Mouse (Mus musculus): ENCODE measurements at regions not wholly inside any gene's neighbourhood (a gene's known extent, or its start where the extent isn't known, plus 50 kb on each side); places are given as distances from the start of the nearest gene placed in this dataset.

- WGBS: 39% methylated on average over 8 of the region's 8 CpGs
- peaks cover 3% of the 10 kb centered on the region; the same call in 1 of the 2 replicates for H3K27me3 ChIP-seq (ENCODE audit: insufficient read depth, low read length)
- no peak overlapping the region for H3K4me3 ChIP-seq (ENCODE audit: low read length)
- H3K9ac ChIP-seq (replicated peaks; ENCODE audit: low read length): no peak overlapping the region
- ATAC-seq (ENCODE audit: low FRiP score, low TSS enrichment): no peak
- H3K4me1 ChIP-seq (ENCODE audit: insufficient read depth, low read length): peaks cover 35% of the 10 kb centered on the region
- H3K4me2 ChIP-seq (replicated peaks; ENCODE audit: low read depth, low read length): no peak overlapping the region
- H3K36me3 ChIP-seq (ENCODE audit: insufficient read depth, low read length): no peaks in the 10 kb centered on the region
- no peaks in the 10 kb centered on the region for H3K9me3 ChIP-seq (ENCODE audit: low read length)
- no peak overlapping the region for H3K27ac ChIP-seq (ENCODE audit: low read length)
Measured at GRCm38 (mm10) chr13:43907425-43907824, 122.8 kb downstream of the Cd83 start.

GRCm38 (mm10) chr13:43908041-43908644 is 123.6 kb downstream of the Cd83 start:
- peaks cover 35% of the 10 kb centered on the region for H3K4me1 ChIP-seq (ENCODE audit: insufficient read depth, low read length)
- H3K4me3 ChIP-seq (ENCODE audit: low read length): no peak overlapping the region
- peaks cover 3% of the 10 kb centered on the region; the same call in 1 of the 2 replicates for H3K27me3 ChIP-seq (ENCODE audit: insufficient read depth, low read length)
- H3K27ac ChIP-seq (ENCODE audit: low read length): no peak overlapping the region
- H3K4me2 ChIP-seq (replicated peaks; ENCODE audit: low read depth, low read length): 0 out of 2 replicates have a peak overlapping the region, but pooled peaks have one; percentile 0
- no peak overlapping the region for H3K9ac ChIP-seq (replicated peaks; ENCODE audit: low read length)
- no peaks in the 10 kb centered on the region for H3K36me3 ChIP-seq (ENCODE audit: insufficient read depth, low read length)
- no peaks in the 10 kb centered on the region for H3K9me3 ChIP-seq (ENCODE audit: low read length)
- ATAC-seq (ENCODE audit: low FRiP score, low TSS enrichment): no peak
- 58% methylated on average over 16 of the region's 16 CpGs for WGBS

GRCm38 (mm10) chr13:43909933-43910332 is 125.4 kb downstream of the Cd83 start:
- Histone ChIP-seq H3K36me3 (ENCODE audit: insufficient read depth, low read length) (no peaks in the 10 kb centered on the region), H3K9ac (replicated peaks; ENCODE audit: low read length) (no peak overlapping the region), H3K27ac (ENCODE audit: low read length) (no peak overlapping the region), H3K4me3 (ENCODE audit: low read length) (no peak overlapping the region), H3K27me3 (ENCODE audit: insufficient read depth, low read length) (peaks cover 3% of the 10 kb centered on the region; the same call in 1 of the 2 replicates), H3K9me3 (ENCODE audit: low read length) (peaks cover 5% of the 10 kb centered on the region; the same call in 1 of the 2 replicates), H3K4me2 (replicated peaks; ENCODE audit: low read depth, low read length) (no peak overlapping the region), H3K4me1 (ENCODE audit: insufficient read depth, low read length) (peaks cover 41% of the 10 kb centered on the region)
- 41% methylated on average over 7 of the region's 7 CpGs for WGBS
- no peak for ATAC-seq (ENCODE audit: low FRiP score, low TSS enrichment)

DNA sequence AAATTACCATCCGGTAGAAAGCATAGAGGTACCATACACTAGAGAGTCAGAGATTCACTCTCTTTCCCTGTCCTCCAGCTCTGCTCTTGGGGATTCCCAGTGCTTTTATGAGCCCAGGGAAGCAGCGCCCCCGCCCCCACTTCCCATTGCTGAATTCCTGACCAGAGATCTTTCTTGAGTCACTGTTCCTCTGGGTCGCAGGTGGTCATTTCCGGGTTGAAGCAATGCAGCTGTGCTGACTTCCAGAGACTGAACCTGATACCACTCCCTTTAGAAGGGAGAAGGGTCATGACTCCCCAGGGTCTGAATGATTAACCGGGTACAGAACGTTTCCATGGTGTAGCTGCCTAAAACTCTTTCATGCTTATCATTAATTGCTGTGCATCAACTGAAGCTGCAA is 128.9 kb downstream of the Cd83 start:
- 14% methylated on average over 7 of the region's 7 CpGs for WGBS
- peak; percentile 46 for ATAC-seq (ENCODE audit: low FRiP score, low TSS enrichment)

GRCm38 (mm10) chr13:43919781-43920420 is 135.3 kb downstream of the Cd83 start:
- no peak for ATAC-seq (ENCODE audit: low FRiP score, low TSS enrichment)
- H3K4me2 ChIP-seq (replicated peaks; ENCODE audit: low read depth, low read length): no peak overlapping the region
- WGBS: 78% methylated on average over 5 of the region's 5 CpGs
- H3K9ac ChIP-seq (replicated peaks; ENCODE audit: low read length): no peak overlapping the region
- no peak overlapping the region for H3K4me3 ChIP-seq (ENCODE audit: low read length)
- H3K27me3 ChIP-seq (ENCODE audit: insufficient read depth, low read length): no peaks in the 10 kb centered on the region
- H3K36me3 ChIP-seq (ENCODE audit: insufficient read depth, low read length): no peaks in the 10 kb centered on the region
- H3K4me1 ChIP-seq (ENCODE audit: insufficient read depth, low read length): no peaks in the 10 kb centered on the region
- no peaks in the 10 kb centered on the region; the same call in 1 of the 2 replicates for H3K9me3 ChIP-seq (ENCODE audit: low read length)
- H3K27ac ChIP-seq (ENCODE audit: low read length): no peak overlapping the region

More for the DNA sequence above, 128.9 kb downstream of the Cd83 start:
- Histone ChIP-seq H3K4me3 (ENCODE audit: low read length) (no peak overlapping the region), H3K4me2 (replicated peaks; ENCODE audit: low read depth, low read length) (no peak overlapping the region), H3K27me3 (ENCODE audit: insufficient read depth, low read length) (no peaks in the 10 kb centered on the region), H3K27ac (ENCODE audit: low read length) (no peak overlapping the region), H3K36me3 (ENCODE audit: insufficient read depth, low read length) (no peaks in the 10 kb centered on the region), H3K9ac (replicated peaks; ENCODE audit: low read length) (no peak overlapping the region), H3K9me3 (ENCODE audit: low read length) (peaks cover 5% of the 10 kb centered on the region; the same call in 1 of the 2 replicates), H3K4me1 (ENCODE audit: insufficient read depth, low read length) (peaks cover 18% of the 10 kb centered on the region)

DNA sequence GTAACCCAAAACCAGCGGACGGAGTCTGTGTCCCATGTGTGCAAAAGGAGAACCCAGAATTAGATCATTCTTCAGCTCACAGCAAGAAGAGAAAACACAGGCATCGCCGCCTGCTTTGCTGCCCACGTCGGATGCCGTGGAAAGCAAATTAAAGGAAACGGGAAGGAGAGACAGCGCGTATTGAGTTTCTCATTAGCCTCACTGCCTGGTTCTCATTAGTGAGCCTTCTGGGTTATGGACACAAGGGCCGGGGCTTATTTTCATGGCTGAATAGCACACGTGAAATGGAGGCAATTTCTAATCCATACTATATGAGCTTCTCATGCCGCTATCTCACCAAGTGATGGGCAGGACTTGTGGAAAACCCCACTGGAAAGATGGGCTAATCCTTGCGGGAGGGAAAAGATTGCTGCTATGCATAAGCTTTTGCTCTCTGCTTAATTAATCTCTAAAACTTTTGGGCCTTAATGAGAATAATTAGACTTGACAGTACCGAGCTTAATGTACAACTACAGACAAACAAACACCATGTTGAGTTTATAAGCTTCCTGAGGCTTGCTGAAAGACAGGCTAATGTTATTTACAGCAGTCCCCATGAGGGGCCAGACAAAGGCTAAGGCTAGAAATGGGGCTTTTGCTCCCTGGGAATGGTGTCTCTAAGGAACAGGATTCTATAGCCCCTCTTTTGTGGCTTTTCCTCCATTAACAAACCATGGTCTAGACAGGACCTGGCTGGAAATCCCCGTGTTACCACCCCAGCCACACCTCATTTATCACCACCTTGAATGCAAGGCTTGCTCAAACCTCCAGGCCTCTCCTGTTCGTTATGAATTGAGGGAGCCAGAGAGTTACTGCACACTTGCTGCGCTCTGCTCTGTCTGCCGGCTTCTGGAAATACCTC is 145.8 kb downstream of the Cd83 start:
- WGBS: 70% methylated on average over 19 of the region's 19 CpGs
- no peak for ATAC-seq (ENCODE audit: low FRiP score, low TSS enrichment)
- no peak overlapping the region for H3K4me2 ChIP-seq (replicated peaks; ENCODE audit: low read depth, low read length)
- no peak overlapping the region for H3K4me3 ChIP-seq (ENCODE audit: low read length)
- H3K27ac ChIP-seq (ENCODE audit: low read length): no peak overlapping the region
- no peak overlapping the region; the same call in 1 of the 2 replicates for H3K9ac ChIP-seq (replicated peaks; ENCODE audit: low read length)
- no peaks in the 10 kb centered on the region for H3K36me3 ChIP-seq (ENCODE audit: insufficient read depth, low read length)
- H3K4me1 ChIP-seq (ENCODE audit: insufficient read depth, low read length): peaks cover 13% of the 10 kb centered on the region; the same call in 1 of the 2 replicates
- no peaks in the 10 kb centered on the region for H3K27me3 ChIP-seq (ENCODE audit: insufficient read depth, low read length)
- peaks cover 4% of the 10 kb centered on the region; the same call in 1 of the 2 replicates for H3K9me3 ChIP-seq (ENCODE audit: low read length)

DNA sequence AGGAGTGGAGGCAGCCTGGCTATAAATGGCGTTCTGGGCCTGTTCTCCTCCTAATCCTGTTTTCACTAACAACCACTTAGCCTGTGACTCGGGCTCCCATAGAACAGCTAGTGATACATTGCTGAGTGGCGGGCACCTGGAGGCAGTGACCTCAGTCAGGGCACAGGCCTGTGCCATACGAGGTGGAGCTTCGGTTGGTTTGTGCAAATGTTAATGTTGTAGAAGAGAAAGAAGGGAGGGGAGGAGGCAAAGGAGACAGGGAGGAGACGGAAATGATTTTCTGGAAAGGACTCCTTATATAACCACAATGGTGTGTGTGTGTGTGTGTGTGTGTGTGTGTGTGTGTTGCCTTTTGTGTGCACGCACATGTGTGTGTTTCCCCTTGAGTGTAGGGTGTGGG is 148.4 kb downstream of the Cd83 start:
- H3K36me3 ChIP-seq (ENCODE audit: insufficient read depth, low read length): no peaks in the 10 kb centered on the region
- peaks cover 4% of the 10 kb centered on the region; the same call in 1 of the 2 replicates for H3K9me3 ChIP-seq (ENCODE audit: low read length)
- 53% methylated on average over 7 of the region's 7 CpGs for WGBS
- peaks cover 13% of the 10 kb centered on the region; the same call in 1 of the 2 replicates for H3K4me1 ChIP-seq (ENCODE audit: insufficient read depth, low read length)
- ATAC-seq (ENCODE audit: low FRiP score, low TSS enrichment): no peak
- peaks cover 3% of the 10 kb centered on the region; the same call in 1 of the 2 replicates for H3K27me3 ChIP-seq (ENCODE audit: insufficient read depth, low read length)
- H3K4me2 ChIP-seq (replicated peaks; ENCODE audit: low read depth, low read length): no peak overlapping the region
- no peak overlapping the region for H3K27ac ChIP-seq (ENCODE audit: low read length)
- H3K9ac ChIP-seq (replicated peaks; ENCODE audit: low read length): no peak overlapping the region
- H3K4me3 ChIP-seq (ENCODE audit: low read length): no peak overlapping the region

DNA sequence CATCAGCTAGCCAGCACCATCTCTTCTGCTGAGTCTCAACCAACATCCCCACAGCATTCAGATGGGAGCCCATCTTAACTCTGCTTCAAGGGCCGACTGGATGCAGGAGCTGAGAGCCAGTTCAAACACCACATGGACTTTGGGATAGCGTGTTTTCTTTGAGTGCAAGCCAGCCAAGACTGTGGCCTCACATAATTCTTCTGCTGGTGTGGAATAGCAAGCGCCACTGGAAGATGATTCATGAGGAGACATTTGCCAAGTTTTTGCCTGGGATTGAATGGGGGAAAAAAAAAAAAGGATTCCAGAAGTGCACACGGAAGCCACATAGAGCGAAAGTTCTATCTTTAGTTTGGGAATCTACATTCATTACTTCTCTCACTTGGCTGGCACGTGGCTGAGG is 150.7 kb downstream of the Cd83 start:
- H3K4me1 ChIP-seq (ENCODE audit: insufficient read depth, low read length): peaks cover 13% of the 10 kb centered on the region; the same call in 1 of the 2 replicates
- peaks cover 3% of the 10 kb centered on the region; the same call in 1 of the 2 replicates for H3K27me3 ChIP-seq (ENCODE audit: insufficient read depth, low read length)
- no peak overlapping the region for H3K4me2 ChIP-seq (replicated peaks; ENCODE audit: low read depth, low read length)
- no peak overlapping the region for H3K4me3 ChIP-seq (ENCODE audit: low read length)
- no peak overlapping the region for H3K9ac ChIP-seq (replicated peaks; ENCODE audit: low read length)
- 44% methylated on average over 6 of the region's 6 CpGs for WGBS
- peak; percentile 73; the same call in 1 of the 2 replicates for ATAC-seq (ENCODE audit: low FRiP score, low TSS enrichment)
- 0 out of 2 replicates have a peak, but pooled peaks cover under 1% of the 10 kb centered on the region for H3K9me3 ChIP-seq (ENCODE audit: low read length)
- no peaks in the 10 kb centered on the region for H3K36me3 ChIP-seq (ENCODE audit: insufficient read depth, low read length)
- no peak overlapping the region for H3K27ac ChIP-seq (ENCODE audit: low read length)

GRCm38 (mm10) chr13:43936504-43936903 is 151.9 kb downstream of the Cd83 start:
- no peak for ATAC-seq (ENCODE audit: low FRiP score, low TSS enrichment)
- Histone ChIP-seq H3K4me2 (replicated peaks; ENCODE audit: low read depth, low read length) (no peak overlapping the region), H3K36me3 (ENCODE audit: insufficient read depth, low read length) (no peaks in the 10 kb centered on the region), H3K9me3 (ENCODE audit: low read length) (0 out of 2 replicates have a peak, but pooled peaks cover 5% of the 10 kb centered on the region), H3K27ac (ENCODE audit: low read length) (no peak overlapping the region), H3K4me3 (ENCODE audit: low read length) (no peak overlapping the region), H3K4me1 (ENCODE audit: insufficient read depth, low read length) (peaks cover 7% of the 10 kb centered on the region; the same call in 1 of the 2 replicates), H3K27me3 (ENCODE audit: insufficient read depth, low read length) (peaks cover 3% of the 10 kb centered on the region; the same call in 1 of the 2 replicates), H3K9ac (replicated peaks; ENCODE audit: low read length) (no peak overlapping the region)
- 68% methylated on average over 4 of the region's 4 CpGs for WGBS

Data from kidney, embryonic 16.5 days (tissue).